Mouse (Mus musculus): ENCODE measurements at regions not wholly inside any gene's neighbourhood (a gene's known extent, or its start where the extent isn't known, plus 50 kb on each side); places are given as distances from the start of the nearest gene placed in this dataset.

DNA sequence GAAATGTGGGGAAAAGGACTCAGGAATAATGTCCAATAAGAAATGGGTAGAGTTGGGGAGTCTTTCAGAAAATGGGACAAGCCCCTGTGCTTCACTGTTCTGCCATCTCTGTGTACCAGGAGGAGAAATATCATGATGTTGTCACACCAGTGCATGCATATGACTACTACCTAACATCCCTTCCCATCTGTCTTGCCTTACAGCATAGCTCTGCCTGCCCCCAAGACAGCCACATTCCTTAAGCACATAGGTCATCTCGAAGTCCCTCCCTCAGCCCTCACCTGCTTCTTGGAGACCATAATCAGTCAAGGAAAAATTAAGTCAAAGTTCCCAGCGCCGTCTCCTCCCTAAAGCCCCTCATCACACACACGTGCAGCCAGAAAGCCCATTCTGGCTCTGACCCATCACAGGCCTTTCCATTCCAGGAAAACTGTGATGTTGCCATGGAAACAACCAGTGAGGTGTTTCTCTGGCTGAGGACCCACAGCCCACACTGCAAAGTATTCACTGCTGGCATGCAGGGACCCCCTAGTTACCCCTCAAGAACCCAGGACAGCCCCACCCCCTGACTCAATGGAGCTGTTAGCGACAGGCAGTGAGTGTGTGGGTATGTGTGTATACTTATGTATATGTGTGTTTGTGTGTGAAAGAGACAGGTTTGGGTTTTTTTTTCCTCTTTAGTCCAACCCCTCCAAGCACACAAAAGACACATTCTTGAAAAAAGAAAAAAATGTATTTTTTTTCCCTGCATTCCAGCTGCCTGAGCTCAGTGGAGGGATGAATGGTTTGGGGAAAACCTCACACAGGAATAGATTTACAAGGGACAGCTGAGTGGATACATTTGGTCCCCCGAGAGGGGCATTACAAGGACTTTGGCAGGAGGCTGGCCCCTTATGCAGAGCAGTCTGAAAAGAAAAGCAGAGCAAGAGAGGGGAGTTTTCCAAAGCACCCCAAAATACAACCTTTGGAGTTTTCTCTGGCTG, 205.5 kb downstream of the Snx19 start:
- no peak for TF ChIP-seq POLR2A (IDR thresholded peaks at IDR 0.05; ENCODE audit: borderline replicate concordance, extremely low read depth, low read depth, low read length)
- TF ChIP-seq CTCF (IDR thresholded peaks at IDR 0.05; ENCODE audit: insufficient read depth, low read length) = no peak
